Mouse (Mus musculus): ENCODE data around the gene Zfp541.

DNA sequence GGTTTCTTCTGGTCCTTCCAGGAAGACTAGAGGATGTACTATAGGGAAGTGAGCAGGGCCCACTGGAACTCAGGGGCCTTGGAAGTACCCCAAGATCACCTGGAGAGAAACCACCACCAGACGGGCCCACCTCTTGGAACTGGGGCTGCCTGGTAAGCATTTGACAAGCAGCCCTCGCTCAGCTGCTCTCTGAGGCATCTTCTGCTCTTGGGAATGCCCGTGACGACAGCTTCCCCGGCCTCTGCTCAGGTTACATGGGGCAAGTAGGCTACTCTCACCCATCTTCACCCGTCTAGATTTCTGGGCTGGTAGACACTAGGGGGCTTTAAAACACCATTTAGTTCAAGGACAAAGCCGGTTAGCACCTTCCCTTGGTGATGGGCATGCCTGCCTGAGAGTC, 39.5 kb downstream of the Zfp541 start:
- no peak for TF ChIP-seq CTCF (IDR thresholded peaks at IDR 0.05; ENCODE audit: borderline replicate concordance, insufficient read depth, low read depth, low read length)
- TF ChIP-seq POLR2A (IDR thresholded peaks at IDR 0.05; ENCODE audit: borderline replicate concordance, insufficient read depth, low read length), result no peak
